ENCODE assay signal across 8 mouse cellular contexts in the genomic region with DNA sequence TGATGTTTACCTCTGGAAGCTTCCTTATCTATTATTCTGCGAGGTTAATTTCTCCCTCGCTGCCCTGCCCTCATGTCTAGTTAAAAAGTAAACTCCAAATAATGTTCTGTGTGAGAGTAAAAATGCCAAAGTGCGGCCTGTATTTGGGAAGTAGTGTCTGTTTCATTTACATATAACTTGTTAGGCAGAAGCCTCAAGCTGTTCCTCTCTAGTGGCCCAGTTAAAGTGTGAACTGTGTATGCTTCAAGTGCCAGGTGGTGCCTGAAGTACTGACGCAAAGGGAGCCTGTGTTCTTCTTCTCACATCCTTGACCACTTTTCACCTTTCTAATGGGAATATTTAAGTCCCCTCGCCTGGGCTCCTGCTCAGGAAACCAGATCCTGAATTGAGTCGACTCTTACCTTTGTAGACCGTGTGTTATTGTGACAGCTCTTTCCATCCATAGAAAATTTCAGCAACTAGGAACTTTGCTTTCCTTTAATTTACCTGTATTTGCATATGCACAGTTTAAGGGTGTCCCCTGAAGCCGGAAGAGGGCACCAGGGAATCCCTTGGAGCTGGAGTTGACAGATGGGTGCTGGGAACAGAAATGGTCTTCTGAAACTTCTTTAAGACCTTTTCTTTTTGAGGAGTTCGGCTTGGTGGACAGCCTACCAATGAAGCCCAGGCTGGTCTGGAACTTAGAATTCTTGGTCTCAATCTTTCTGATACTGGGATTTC. TPM values are rescaled to one million over a fixed set of nuclear protein-coding genes. Genes with fewer than 3 reads are reported as not detected.
DNase-seq lines count a peak whose midpoint lies in the region; ATAC-seq lines count a peak whose summit lies in the region.

No protein-coding gene starts in this region.

- H3K9me3 ChIP-seq in hindbrain, embryonic 11.5 days (ENCODE audit: control insufficient read depth, low read length) = no peaks in the 10 kb centered on the region
- no peaks in the 10 kb centered on the region for H3K9me3 ChIP-seq in limb, embryonic 15.5 days

- H3K4me1 ChIP-seq in hindbrain, embryonic 11.5 days (replicated peaks; ENCODE audit: control insufficient read depth, insufficient read depth, low read length) = peaks cover 3% of the 10 kb centered on the region; the same call in 1 of the 2 replicates
- H3K4me1 ChIP-seq in limb, embryonic 15.5 days = peaks cover 21% of the 10 kb centered on the region

- H3K4me3 ChIP-seq in hindbrain, embryonic 11.5 days (ENCODE audit: low read depth, low read length) = peak overlapping the region; percentile 81
- H3K4me3 ChIP-seq in limb, embryonic 15.5 days = peak overlapping the region; percentile 87

- H3K4me2 ChIP-seq in hindbrain, embryonic 11.5 days (replicated peaks; ENCODE audit: low read depth, low read length) = peak overlapping the region; percentile 70
- H3K4me2 ChIP-seq in limb, embryonic 15.5 days = peak overlapping the region; percentile 72

- WGBS in hindbrain, embryonic 11.5 days = 40% methylated on average over 9 of the region's 9 CpGs
- WGBS in limb, embryonic 15.5 days = 28% methylated on average over 9 of the region's 9 CpGs

- H3K9ac ChIP-seq in hindbrain, embryonic 11.5 days (ENCODE audit: low read depth, low read length) = peak overlapping the region; percentile 83
- H3K9ac ChIP-seq in limb, embryonic 15.5 days = peak overlapping the region; percentile 82

- ATAC-seq in frontal cortex, adult (ENCODE audit: low TSS enrichment) = peak; percentile 27; the same call in 1 of the 2 replicates
- ATAC-seq in hindbrain, embryonic 11.5 days (ENCODE audit: low FRiP score) = no peak
- ATAC-seq in limb, embryonic 15.5 days (ENCODE audit: insufficient number of reproducible peaks, low FRiP score, low TSS enrichment, low read depth) = no peak

- no peak for DNase-seq in frontal cortex, postnatal 25 days (ENCODE audit: low spot score in 2 of 2)
- DNase-seq in thymus, postnatal 0 days (ENCODE audit: low spot score) = peak; percentile 33
- DNase-seq in thymus, postnatal 36 days = no peak
- peak; percentile 4 for DNase-seq in hindbrain, embryonic 11.5 days (ENCODE audit: low spot score)
- peak; percentile 58 to 65 for DNase-seq in spleen, postnatal 36 days (ENCODE audit: low spot score in 2 of 2)
- no peak for DNase-seq in T-cell, adult 2 months (ENCODE audit: low spot score)

- H3K27me3 ChIP-seq in hindbrain, embryonic 11.5 days (ENCODE audit: control insufficient read depth, insufficient read depth, low read length) = no peaks in the 10 kb centered on the region
- no peaks in the 10 kb centered on the region for H3K27me3 ChIP-seq in limb, embryonic 15.5 days

- H3K27ac ChIP-seq in hindbrain, embryonic 11.5 days (ENCODE audit: low read depth, low read length) = 0 out of 2 replicates have a peak overlapping the region, but pooled peaks have one; percentile 24
- 0 out of 2 replicates have a peak overlapping the region, but pooled peaks have one; percentile 50 for H3K27ac ChIP-seq in limb, embryonic 15.5 days

- no peaks in the 10 kb centered on the region for H3K36me3 ChIP-seq in hindbrain, embryonic 11.5 days (ENCODE audit: control insufficient read depth, insufficient read depth, low read length)
- H3K36me3 ChIP-seq in limb, embryonic 15.5 days = peaks cover 2% of the 10 kb centered on the region; the same call in 1 of the 2 replicates

RNA-seq across cellular contexts. Expression of a gene that starts 0.6 kb away (rescaled TPM):
- polyA plus RNA-seq in thymus, postnatal 0 days (2015; fragmentation: Nextera tagmentation; extraction: Ambion mirVana) = 29.0 and 31.3 TPM in 2 replicates
- polyA plus RNA-seq in hindbrain, embryonic 11.5 days (2014; fragmentation: Nextera tagmentation; extraction: Ambion mirVana) = 43.4 and 45.3 TPM in 2 replicates
- polyA plus RNA-seq in limb, embryonic 15.5 days (2015; fragmentation: Nextera tagmentation; extraction: Ambion mirVana) = 26.0 and 30.7 TPM in 2 replicates

RNA-seq across cellular contexts. Expression of a gene that starts 0.9 kb away (rescaled TPM):
- polyA plus RNA-seq in thymus, postnatal 0 days (2015; fragmentation: Nextera tagmentation; extraction: Ambion mirVana) = 14.1 and 14.8 TPM in 2 replicates
- polyA plus RNA-seq in hindbrain, embryonic 11.5 days (2014; fragmentation: Nextera tagmentation; extraction: Ambion mirVana) = 8.3 and 9.0 TPM in 2 replicates
- polyA plus RNA-seq in limb, embryonic 15.5 days (2015; fragmentation: Nextera tagmentation; extraction: Ambion mirVana) = 18.1 and 20.5 TPM in 2 replicates

RNA-seq across cellular contexts. Expression of a gene that starts 45.1 kb away (rescaled TPM):
- polyA plus RNA-seq in thymus, postnatal 0 days (2015; fragmentation: Nextera tagmentation; extraction: Ambion mirVana) = 59.8 and 68.0 TPM in 2 replicates
- polyA plus RNA-seq in hindbrain, embryonic 11.5 days (2014; fragmentation: Nextera tagmentation; extraction: Ambion mirVana) = 79.1 and 87.5 TPM in 2 replicates
- 69.5 and 72.8 TPM in 2 replicates for polyA plus RNA-seq in limb, embryonic 15.5 days (2015; fragmentation: Nextera tagmentation; extraction: Ambion mirVana)

Comparison
In these comparisons a context has a peak if more than half of its experiments do, and no peak if none do; other contexts are left out.
1. DNase-seq: peak in thymus, postnatal 0 days (single experiment), hindbrain, embryonic 11.5 days (single experiment) and spleen, postnatal 36 days (2 of 2); none in frontal cortex, postnatal 25 days (0 of 2), thymus, postnatal 36 days (0 of 2) and T-cell, adult 2 months (single experiment).